Mouse (Mus musculus): ENCODE data around the gene Trim63.
"Not testable (repeated sequence)": the region's sequence is repeated elsewhere in the genome, so short reads cannot be mapped to it uniquely, and the experiment has no call there.

Gene Trim63

GRCm38 (mm10) chr4:134298626-134299497, 16.1 kb upstream of the Trim63 start:
- no peak for DNase-seq (ENCODE audit: low read depth)

DNA sequence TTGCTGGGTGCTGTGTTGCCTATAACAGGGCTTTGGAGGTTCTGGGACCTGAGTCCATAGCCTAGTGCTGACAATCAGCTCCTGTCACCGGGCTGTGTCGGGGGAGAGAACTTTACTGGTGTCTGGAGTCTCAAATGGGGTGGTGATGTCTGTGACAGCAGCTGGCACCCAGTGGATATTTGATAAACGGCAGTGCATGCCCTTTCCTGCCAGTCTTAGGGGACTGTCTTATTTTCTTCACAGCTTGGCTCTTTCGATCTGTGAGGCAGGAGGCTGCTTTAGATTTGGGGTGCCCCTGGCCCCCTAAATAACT, 15.5 kb upstream of the Trim63 start:
- DNase-seq (ENCODE audit: low read depth): no peak

GRCm38 (mm10) chr4:134300316-134300715, 14.6 kb upstream of the Trim63 start:
- no peak for DNase-seq (ENCODE audit: low read depth)

DNA sequence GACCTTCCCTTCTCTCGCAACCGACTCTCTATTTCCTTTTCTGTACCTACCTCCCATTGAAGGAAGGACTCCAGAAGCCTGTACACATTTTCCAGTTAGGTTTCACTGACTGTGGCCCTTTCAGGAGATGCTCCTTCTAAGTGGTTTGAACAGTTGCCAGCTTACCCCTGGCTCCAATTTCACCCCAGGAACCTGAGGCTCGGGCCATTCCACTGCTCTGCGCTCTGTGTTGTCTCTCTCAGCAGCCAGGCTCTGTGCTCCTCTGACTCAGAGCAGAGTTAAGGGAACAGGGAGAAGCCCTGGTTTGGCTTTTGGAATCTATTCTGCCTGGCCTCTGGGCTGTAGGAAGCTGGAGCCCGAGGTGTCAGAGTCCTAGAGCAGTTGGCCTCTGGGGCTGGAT, 12.8 kb upstream of the Trim63 start:
- DNase-seq (ENCODE audit: low read depth): no peak

DNA sequence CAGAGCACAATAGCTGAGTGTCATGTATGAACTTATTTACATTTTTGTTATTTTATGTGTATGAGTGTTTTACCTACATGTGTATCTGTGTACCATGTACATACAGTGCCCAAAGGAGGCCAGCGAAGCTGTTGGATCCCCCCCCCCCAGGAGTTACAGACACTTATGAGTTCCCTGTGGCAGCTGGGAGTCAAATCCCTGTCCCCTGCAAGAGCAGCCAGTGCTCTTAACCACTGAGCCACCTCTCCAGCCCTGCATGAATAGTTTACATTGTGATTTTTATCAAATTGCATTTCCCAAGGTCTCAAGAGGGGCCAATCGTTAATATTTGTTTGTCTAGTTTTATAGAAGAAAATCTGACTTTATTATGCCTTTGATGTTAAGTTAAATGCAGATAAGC, 8.0 kb upstream of the Trim63 start:
- DNase-seq (ENCODE audit: low read depth): no peak

DNA sequence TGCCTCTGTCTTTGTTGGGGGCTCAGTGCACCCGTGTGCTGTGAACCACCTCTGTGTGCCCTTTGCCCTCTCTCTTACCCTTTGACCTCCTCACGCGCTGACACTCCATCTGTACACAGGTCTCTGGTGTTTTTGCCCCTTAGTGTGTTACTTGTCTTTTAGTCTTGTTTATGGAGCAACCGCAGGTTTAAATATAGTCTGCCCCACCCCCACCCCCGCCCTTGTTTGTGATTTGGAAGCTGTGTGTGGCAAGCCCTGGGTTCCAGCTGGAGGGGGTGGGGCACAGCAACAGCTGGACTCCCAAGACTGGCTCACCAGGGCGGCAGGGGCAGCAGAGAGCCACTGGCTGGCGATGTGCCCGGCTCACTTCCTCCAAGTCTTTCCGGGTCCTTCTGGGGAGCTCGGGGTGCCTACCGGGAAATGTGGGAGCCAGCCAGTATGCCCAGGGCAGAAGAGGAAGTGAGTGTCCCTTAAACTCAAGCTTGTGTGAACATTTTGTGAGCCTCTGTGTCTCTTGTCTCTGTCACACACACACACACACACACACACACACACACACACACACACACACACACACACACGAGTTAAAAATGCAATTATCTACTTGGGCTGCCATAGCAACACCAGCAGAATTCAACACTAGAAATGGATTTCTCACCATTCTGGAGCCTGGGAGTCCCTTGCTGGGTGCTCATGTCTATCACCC, 7.4 kb upstream of the Trim63 start:
- DNase-seq (ENCODE audit: low read depth): peak; percentile 56

- no peak for DNase-seq (ENCODE audit: low read depth)
Observed at GRCm38 (mm10) chr4:134310106-134310505, 4.8 kb upstream of the Trim63 start.

DNA sequence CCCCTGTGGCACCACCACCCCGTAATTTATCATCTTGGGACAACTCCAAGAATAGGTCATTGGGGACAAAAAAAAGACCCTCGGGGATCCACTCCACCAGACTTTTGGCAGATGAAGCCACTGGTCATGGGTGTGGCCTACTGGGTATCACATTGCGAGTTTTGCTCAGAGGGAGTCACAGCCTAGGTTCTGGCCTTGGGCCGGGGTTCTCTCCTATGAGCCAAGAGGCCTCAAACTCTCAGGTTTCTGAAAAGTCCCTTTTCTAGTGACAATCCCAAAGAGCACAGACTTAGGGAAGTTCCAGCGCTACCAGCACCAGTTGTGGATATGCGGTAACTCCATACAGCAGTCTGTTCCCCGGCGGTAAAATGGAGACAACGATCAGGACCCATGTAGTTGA, 4.3 kb upstream of the Trim63 start:
- DNase-seq (ENCODE audit: low read depth): no peak

- no peak for DNase-seq (ENCODE audit: low read depth)
Observed at GRCm38 (mm10) chr4:134311784-134312183, 3.1 kb upstream of the Trim63 start.

DNA sequence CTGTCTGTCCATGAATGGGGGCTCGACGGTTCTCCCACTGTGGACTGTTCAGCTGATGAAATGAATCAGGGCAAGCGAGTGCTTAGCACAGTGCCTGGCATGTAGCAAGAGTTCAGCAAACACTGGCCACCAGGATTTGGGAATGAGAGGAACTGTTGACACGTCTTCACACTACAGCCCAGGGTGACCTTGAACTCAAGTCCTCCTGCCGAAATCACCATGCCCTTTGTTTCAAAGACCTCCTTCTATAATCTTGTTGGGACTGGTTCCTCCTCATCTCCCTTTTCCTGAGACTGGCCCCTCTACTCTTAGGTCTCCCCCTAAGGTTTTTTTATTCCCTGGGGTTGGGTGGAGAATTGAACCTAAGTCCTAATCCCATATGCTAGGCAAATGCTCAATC, 2.6 kb upstream of the Trim63 start:
- DNase-seq (ENCODE audit: low read depth): no peak

GRCm38 (mm10) chr4:134312901-134313300, 2.0 kb upstream of the Trim63 start:
- peak; percentile 61 for DNase-seq (ENCODE audit: low read depth)

DNA sequence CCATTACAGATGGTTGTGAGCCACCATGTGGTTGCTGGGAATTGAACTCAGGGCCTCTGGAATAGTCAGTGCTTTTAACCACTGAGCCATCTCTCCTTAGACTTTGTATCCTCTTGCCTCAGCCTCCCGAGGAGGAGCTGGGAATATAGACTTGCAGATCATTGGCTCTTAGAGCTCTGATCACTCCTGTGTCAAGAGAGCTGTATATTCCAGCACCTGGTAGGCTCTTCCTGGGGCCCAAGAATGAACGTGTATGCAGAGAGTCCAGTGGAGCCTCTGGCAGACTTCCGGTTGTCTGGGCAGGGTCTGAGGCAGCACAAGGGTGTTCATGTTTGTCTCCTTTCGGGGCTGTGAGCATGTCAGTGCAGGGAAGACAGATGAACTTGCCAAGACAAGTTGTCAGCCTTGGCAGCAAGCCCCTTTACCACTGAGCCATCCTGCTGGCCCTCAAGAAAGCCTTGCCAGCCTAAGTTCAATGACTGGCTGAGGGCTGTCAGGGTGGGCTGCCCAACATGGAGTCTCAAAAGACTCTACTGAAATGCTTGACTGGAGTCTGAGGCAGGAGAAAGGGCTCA, 752 bp upstream of the Trim63 start:
- DNase-seq (ENCODE audit: low read depth): no peak

GRCm38 (mm10) chr4:134315470-134315869, 550 bp downstream of the Trim63 start:
- DNase-seq (ENCODE audit: low read depth): no peak

GRCm38 (mm10) chr4:134316390-134316789, 1.5 kb downstream of the Trim63 start:
- no peak for DNase-seq (ENCODE audit: low read depth)

DNA sequence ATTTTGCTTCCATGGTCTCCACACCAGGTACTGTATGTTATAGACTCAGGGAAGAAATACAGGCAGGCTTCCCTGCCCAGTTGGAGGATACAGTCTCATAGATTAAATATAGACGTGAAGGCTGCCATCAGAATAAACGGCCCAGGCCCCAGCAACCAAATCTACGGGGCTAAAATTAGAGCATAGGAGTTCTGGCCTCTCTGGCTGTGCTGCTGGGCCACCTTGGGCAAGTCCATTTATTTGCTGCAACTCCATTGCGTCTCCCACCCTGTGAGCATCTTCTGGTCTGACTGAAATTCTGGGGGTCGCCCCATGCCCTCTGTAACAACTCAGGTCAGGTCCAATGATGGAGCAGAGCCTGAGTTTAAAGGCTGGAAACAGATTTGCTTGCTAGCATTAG, 4.2 kb downstream of the Trim63 start:
- no peak for DNase-seq (ENCODE audit: low read depth)

- no peak for DNase-seq (ENCODE audit: low read depth)
Observed at GRCm38 (mm10) chr4:134319674-134320073, 4.8 kb downstream of the Trim63 start.

DNA sequence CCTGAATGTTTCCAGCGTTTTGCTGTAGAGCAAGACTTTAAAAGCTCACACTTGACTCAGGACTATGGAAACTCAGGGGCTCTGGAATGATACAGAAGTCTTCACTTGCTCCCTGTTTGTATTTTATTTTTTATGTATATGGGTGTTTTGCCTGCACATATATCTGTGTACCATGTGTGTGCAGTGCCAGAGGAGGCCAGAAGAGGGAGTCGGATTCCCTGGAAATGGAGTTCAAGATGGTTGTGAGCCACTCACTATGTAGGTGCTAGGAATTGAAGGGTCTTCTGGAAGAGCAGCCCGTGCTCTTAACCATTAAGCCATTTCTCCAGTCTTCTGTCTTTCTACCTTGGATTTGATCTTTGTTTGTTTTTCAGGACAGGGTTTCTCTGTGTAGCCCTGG, 6.6 kb downstream of the Trim63 start:
- DNase-seq (ENCODE audit: low read depth): peak; percentile 48

- no peak for DNase-seq (ENCODE audit: low read depth)
Observed at GRCm38 (mm10) chr4:134324655-134325054, 9.7 kb downstream of the Trim63 start.

GRCm38 (mm10) chr4:134326859-134327530, 12.1 kb downstream of the Trim63 start:
- DNase-seq (ENCODE audit: low read depth): no peak

DNA sequence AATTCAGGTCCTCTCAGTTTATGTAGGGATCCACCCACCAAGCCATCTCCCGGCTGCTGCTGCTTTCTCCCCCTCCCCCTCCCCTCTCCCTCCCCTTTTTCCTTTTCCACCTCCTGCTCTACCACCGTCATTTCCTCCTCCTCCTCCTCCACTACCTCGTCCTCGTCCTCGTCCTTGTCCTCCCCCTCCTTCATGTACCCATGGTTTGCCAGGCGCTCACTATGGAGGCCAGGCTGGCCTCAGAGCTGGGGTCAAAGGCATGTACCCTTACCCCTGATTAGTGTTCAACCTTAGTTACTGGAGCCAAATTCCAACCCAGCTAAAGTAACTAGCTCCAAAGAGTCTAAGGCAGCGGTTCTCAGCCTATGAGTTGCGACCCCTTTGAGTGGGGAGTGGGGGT, 13.2 kb downstream of the Trim63 start:
- DNase-seq (ENCODE audit: low read depth): no peak

- DNase-seq (ENCODE audit: low read depth): no peak
Observed at GRCm38 (mm10) chr4:134328832-134329231, 13.9 kb downstream of the Trim63 start.

DNA sequence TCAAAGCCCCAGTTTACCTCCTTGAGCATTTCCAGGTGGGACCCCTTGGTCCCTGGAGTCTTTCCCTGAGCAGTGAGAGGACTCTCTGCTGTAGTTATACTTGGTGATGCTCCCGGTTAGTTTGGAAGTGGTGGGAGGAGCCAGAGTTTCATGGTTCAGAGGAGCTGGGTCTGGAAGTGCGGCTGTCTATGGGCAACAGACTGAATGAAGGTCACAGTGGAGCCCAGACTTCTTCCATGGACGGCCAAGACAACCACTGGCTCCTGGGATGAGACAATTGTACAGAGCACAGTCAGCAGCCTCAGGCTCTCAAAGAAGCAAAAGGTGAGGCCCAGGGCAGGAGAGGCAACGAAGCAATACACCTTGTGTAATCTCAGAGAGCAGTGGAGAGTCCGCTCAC, 15.4 kb downstream of the Trim63 start:
- DNase-seq (ENCODE audit: low read depth): no peak

DNA sequence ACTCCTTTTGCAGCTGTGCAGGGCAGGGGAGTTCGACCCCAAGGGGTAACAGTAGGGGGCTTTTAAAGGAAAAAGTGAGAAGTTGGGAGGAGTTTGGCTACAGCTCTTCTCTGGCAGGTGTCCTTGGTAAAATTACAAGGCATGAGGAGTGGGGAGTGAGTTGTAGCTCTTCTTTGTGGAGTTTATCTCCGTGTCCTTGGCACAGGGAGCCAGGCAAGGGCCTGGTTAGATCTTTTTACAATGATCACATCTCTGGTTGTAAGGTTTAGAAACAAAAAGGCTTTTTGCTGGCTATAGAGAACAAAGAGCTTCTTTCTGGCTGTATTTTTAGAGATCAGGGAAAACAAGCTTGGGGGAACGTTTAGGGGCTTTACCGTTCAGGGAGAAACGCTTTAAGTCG, 26.3 kb downstream of the Trim63 start:
- DNase-seq (ENCODE audit: low read depth): not testable (repeated sequence)

Data from induced T-regulatory cell, adult 2 months (primary cell).